Mouse (Mus musculus) liver, embryonic 14.5 days (tissue): ENCODE measurements around the gene Rasgef1b.

Experiments
- CTCF ChIP-seq: IDR thresholded peaks from 2 replicates; pipeline ENCODE4 v1.5.1; 2016; ENCODE audit warnings: antibody characterized with exemption, low read depth, control low read depth
- EP300 ChIP-seq: IDR thresholded peaks from 2 replicates; pipeline ENCODE4 v1.6.1; 2016; ENCODE audit warnings: antibody characterized with exemption, low read depth

DNA sequence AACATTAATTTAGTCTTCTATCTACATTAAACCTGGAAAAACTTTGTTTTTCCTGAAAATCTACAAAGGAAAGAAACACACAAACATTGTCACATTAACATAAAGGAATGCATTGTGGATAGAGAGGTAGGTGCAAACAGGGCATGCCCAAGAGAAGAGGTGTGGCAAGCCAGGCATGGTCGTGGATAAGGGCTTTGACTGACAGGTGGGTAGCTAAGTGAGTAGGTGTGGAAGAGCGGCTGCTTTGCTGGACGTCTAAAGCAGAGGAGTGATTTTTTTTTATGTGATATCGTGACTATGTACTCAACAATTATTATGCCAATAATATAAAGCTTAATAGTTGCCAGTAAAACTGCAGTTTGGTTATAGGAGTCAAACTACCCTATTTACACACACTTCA, 408.1 kb downstream of the Rasgef1b start:
- no peak for TF ChIP-seq CTCF
- TF ChIP-seq EP300: no peak
